Mouse (Mus musculus): ENCODE results near the gene Arx.

The Arx gene

GRCm38 (mm10) chrX:93286291-93286893 lies at the start of gene Arx:
TSS of gene Arx (plus strand) at chrX:93286445.
- DNase-seq (ENCODE audit: low spot score in 2 of 2): peak; percentile 56 to 57

GRCm38 (mm10) chrX:93251329-93251728 lies 34.9 kb upstream of the Arx start:
- DNase-seq (ENCODE audit: low spot score in 2 of 2): no peak

- no peak for DNase-seq (ENCODE audit: low spot score in 2 of 2)
These were observed 10.6 kb upstream of the Arx start for GRCm38 (mm10) chrX:93275689-93276088.

- no peak for DNase-seq (ENCODE audit: low spot score in 2 of 2)
These were observed 6.3 kb upstream of the Arx start for GRCm38 (mm10) chrX:93279940-93280339.

- no peak for DNase-seq (ENCODE audit: low spot score in 2 of 2)
These were observed 5.1 kb upstream of the Arx start for GRCm38 (mm10) chrX:93281028-93281723.

GRCm38 (mm10) chrX:93281756-93282155 lies 4.5 kb upstream of the Arx start:
- DNase-seq (ENCODE audit: low spot score in 2 of 2): no peak

GRCm38 (mm10) chrX:93285091-93285490 lies 1.2 kb upstream of the Arx start:
- DNase-seq (ENCODE audit: low spot score in 2 of 2): no peak

- no peak for DNase-seq (ENCODE audit: low spot score in 2 of 2)
These were observed 2.1 kb downstream of the Arx start for GRCm38 (mm10) chrX:93288339-93288738.

- no peak for DNase-seq (ENCODE audit: low spot score in 2 of 2)
These were observed 2.8 kb downstream of the Arx start for GRCm38 (mm10) chrX:93289076-93289475.

GRCm38 (mm10) chrX:93289851-93290380 lies 3.7 kb downstream of the Arx start:
- no peak for DNase-seq (ENCODE audit: low spot score in 2 of 2)

GRCm38 (mm10) chrX:93292031-93292430 lies 5.8 kb downstream of the Arx start:
- DNase-seq (ENCODE audit: low spot score in 2 of 2): no peak

GRCm38 (mm10) chrX:93294736-93295490 lies 8.7 kb downstream of the Arx start:
- DNase-seq (ENCODE audit: low spot score in 2 of 2): no peak

GRCm38 (mm10) chrX:93295819-93296218 lies 9.6 kb downstream of the Arx start:
- no peak for DNase-seq (ENCODE audit: low spot score in 2 of 2)

- no peak for DNase-seq (ENCODE audit: low spot score in 2 of 2)
These were observed 10.8 kb downstream of the Arx start for GRCm38 (mm10) chrX:93297001-93297441.

- no peak for DNase-seq (ENCODE audit: low spot score in 2 of 2)
These were observed 12.9 kb downstream of the Arx start for GRCm38 (mm10) chrX:93299046-93299626.

GRCm38 (mm10) chrX:93299771-93300170 lies 13.5 kb downstream of the Arx start:
- no peak for DNase-seq (ENCODE audit: low spot score in 2 of 2)

- no peak for DNase-seq (ENCODE audit: low spot score in 2 of 2)
These were observed 14.1 kb downstream of the Arx start for GRCm38 (mm10) chrX:93300183-93300815.

GRCm38 (mm10) chrX:93301798-93302197 lies 15.6 kb downstream of the Arx start:
- no peak for DNase-seq (ENCODE audit: low spot score in 2 of 2)

GRCm38 (mm10) chrX:93305780-93306179 lies 19.5 kb downstream of the Arx start:
- no peak for DNase-seq (ENCODE audit: low spot score in 2 of 2)

- no peak for DNase-seq (ENCODE audit: low spot score in 2 of 2)
These were observed 31.3 kb downstream of the Arx start for GRCm38 (mm10) chrX:93317577-93317976.

- DNase-seq (ENCODE audit: low spot score in 2 of 2): no peak
These were observed 33.7 kb downstream of the Arx start for GRCm38 (mm10) chrX:93319979-93320378.

GRCm38 (mm10) chrX:93321336-93321735 lies 35.1 kb downstream of the Arx start:
- no peak for DNase-seq (ENCODE audit: low spot score in 2 of 2)
